Mouse (Mus musculus): ENCODE measurements around the gene Gm4779.
"Not testable (repeated sequence)": the region's sequence is repeated elsewhere in the genome, so short reads cannot be mapped to it uniquely, and the experiment has no call there.

Gm4779 gene

DNA sequence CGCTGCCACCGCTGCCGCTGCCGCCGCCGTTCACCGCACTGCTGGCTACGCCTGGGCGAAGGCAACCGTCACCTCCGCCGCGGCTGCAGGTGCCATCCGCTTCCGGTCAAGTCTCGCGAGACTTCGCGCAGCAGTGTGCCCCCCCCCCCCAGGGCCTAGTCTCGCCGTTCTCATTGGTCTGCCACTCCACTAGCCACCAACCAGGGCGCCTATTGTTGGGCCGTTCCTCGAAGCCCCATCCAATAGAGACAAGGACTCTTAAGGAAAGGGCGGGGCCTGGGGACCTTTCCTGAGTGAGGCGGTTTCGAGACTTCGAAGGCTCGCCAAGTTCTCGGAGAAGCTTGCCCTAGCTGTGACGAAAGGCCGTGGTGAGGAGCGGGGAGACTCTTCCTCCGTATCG is at the start of gene Gm4779, which contains the start of gene 8030474K03Rik:
Gm4779 (minus strand) TSS at position 82 of the 400 bp plus-strand sequence.
8030474K03Rik (plus strand) TSS at position 315 of the 400 bp plus-strand sequence.
- DNase-seq (ENCODE audit: low spot score) = no peak

DNA sequence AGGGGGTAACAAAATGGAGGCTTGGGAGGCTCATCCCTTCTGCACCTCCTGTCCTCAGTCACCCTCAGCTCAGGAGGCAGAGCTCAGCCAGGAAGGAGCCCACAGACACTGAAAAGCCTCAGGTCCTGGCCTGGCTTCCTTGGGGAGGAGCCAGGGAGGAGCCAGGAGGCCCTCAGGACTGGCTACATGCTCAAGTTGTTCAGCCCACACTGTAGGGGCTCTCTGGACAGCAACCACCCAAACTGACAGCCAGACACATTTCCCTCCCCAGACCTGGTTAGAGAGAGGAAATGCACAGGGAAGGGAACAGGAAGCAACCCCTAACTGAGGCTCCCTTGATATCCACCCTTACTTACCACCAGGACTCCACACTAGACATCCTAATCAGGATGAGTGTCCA is 25.8 kb upstream of the Gm4779 start:
- DNase-seq (ENCODE audit: low spot score) = not testable (repeated sequence)

GRCm38 (mm10) chrX:101819163-101819562 is 24.9 kb upstream of the Gm4779 start:
- DNase-seq (ENCODE audit: low spot score) = no peak

- DNase-seq (ENCODE audit: low spot score) = no peak
Measured at GRCm38 (mm10) chrX:101811750-101812149, 17.5 kb upstream of the Gm4779 start.

DNA sequence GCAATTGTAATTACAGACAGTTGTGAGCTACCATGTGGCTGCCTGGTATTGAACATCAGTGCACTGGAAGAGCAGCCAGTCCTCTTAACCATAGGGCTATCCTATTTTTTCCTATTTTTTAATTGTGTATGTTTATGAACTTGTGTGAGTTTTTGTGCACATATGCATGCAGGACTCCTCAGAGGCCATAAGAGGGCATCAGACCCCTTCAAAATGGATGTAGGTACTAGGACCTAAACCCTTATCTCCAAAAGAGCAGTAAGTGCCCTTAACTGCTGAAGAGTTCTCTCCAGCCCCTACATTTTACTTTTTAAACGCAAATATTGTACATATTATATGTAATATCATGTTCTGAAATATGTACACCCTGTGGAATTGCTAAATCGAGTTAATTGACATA is 11.3 kb upstream of the Gm4779 start:
- DNase-seq (ENCODE audit: low spot score) = no peak

- DNase-seq (ENCODE audit: low spot score) = no peak
Measured at GRCm38 (mm10) chrX:101791551-101791950, 2.7 kb downstream of the Gm4779 start.

- DNase-seq (ENCODE audit: low spot score) = peak; percentile 7
Measured at GRCm38 (mm10) chrX:101772035-101772434, 22.2 kb downstream of the Gm4779 start.

- DNase-seq (ENCODE audit: low spot score) = no peak
Measured at GRCm38 (mm10) chrX:101770307-101770706, 23.9 kb downstream of the Gm4779 start.

DNA sequence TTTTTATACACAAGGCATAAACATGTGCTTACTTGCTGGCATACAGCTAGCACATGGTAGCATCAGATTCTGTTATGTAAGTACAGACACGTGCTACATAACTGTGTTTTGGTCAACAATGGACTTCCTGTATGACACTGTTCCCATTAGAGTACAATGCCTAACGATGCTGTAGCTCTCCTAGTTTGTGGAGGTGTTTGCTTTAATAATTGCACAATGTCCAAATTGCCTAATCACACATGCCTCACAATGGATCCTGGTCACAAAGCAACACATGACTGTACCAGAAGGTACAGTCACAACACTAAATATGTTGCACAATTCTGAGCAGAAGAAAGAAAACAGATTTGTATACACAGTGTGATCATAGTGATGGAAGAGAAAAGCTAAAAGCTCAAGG is 24.7 kb downstream of the Gm4779 start:
- DNase-seq (ENCODE audit: low spot score) = no peak

- DNase-seq (ENCODE audit: low spot score) = no peak
Measured at GRCm38 (mm10) chrX:101767280-101767679, 26.9 kb downstream of the Gm4779 start.

GRCm38 (mm10) chrX:101765111-101765510 is 29.1 kb downstream of the Gm4779 start:
- DNase-seq (ENCODE audit: low spot score) = no peak

DNA sequence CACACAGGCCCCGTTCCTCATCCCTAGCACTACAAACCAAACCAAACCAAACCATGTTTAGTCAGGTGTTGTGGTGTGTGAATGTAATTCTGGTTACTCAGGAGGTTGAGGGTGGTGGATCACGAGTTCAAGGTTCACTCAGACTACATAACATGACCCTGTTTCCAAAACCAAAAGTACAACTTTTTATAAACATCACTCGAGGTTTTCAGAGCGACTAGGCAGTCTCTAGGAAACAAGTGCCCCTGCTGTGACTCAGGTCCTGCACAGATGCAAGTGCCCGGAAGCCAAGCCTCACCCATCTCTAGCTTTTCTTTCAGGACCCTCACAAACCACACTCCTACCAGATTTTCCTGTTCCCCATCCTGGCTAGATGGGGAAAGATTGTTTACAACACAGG is 29.6 kb downstream of the Gm4779 start:
- no peak for DNase-seq (ENCODE audit: low spot score)

GRCm38 (mm10) chrX:101754478-101754877 is 39.7 kb downstream of the Gm4779 start:
- DNase-seq (ENCODE audit: low spot score) = no peak

DNA sequence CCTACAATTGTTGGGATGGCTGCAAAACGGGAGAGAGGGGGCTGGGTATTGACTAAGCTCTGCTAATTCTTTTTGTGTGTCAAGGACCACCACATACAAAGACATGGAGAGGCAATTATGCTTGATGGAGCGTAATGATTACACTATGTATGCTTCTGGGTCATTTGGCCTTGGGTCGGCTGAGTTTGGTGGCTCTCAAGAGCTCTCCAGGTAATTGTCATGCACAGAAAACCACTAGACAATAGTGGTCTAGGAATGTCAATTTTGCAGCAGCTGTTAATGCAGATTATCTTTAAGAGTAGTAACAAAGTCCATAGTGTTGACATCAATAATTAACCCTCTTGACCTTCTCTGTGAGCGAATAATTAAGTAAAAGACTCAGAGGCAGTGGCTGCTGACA is 44.1 kb downstream of the Gm4779 start:
- DNase-seq (ENCODE audit: low spot score) = no peak

GRCm38 (mm10) chrX:101741064-101741433 is 53.2 kb downstream of the Gm4779 start:
- DNase-seq (ENCODE audit: low spot score) = no peak

- DNase-seq (ENCODE audit: low spot score) = no peak
Measured at GRCm38 (mm10) chrX:101740335-101741063, 53.7 kb downstream of the Gm4779 start.

Data from ovary, postnatal 10 days (tissue).